Mouse (Mus musculus): ENCODE measurements around the gene Gm20909. TPM values are rescaled to one million over a fixed set of nuclear protein-coding genes. Genes with fewer than 3 reads are reported as not detected.
"Not testable (repeated sequence)": the region's sequence is repeated elsewhere in the genome, so short reads cannot be mapped to it uniquely, and the experiment has no call there.

The Gm20909 gene
- not detected in 2 replicates for polyA plus RNA-seq (2015; fragmentation: Nextera tagmentation; extraction: Ambion mirVana)

DNA sequence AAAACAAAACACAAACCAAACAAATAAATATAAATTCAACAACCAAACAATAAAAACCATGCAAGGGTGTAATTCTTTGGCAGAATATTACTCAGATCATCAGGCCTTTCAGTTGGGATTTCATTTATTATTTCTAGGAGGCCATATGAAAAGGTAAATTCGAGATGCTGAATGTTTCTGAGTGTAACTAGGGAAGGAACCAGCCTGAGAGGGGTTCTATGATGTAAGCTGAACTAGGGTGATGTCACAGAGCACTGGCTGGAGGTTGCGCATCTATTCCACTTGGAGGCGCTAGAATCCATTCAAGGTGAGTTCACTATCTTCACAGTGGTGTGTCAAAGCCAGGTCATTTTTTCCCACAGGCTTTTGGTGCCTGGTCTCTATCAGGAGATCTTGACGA lies at the start of gene Gm20909:
Gene Gm20909, plus strand, starts transcription at position 301 of the 400 bp plus-strand sequence.
- H3K4me1 ChIP-seq; H3K4me3 ChIP-seq (replicated peaks); H3K27ac ChIP-seq (replicated peaks); H3K27me3 ChIP-seq; H3K4me2 ChIP-seq (replicated peaks); H3K9me3 ChIP-seq (replicated peaks); ATAC-seq (ENCODE audit: insufficient number of reproducible peaks, low FRiP score, low TSS enrichment, low read depth); H3K9ac ChIP-seq; H3K36me3 ChIP-seq: not testable (repeated sequence)
- no CpG with 5 or more reads among the region's 4 CpGs for WGBS

Other genes starting within 250 kb of the Gm20909 start
- not detected in 2 replicates for gene Gm29866, start 170.9 kb upstream of the Gm20909 start, polyA plus RNA-seq (2015; fragmentation: Nextera tagmentation; extraction: Ambion mirVana)
- gene Gm20865, start 77.0 kb downstream of the Gm20909 start, polyA plus RNA-seq (2015; fragmentation: Nextera tagmentation; extraction: Ambion mirVana): not detected in 2 replicates